Mouse (Mus musculus) limb, embryonic 12.5 days (tissue): ENCODE data around the gene Ambp. TPM values are rescaled to one million over a fixed set of nuclear protein-coding genes. Genes with fewer than 3 reads are reported as not detected.

Experiments used
- ATAC-seq: fragments of 200-750 bp; cut with Nextera tagmentation; 2 replicates; pipeline ENCODE4 v1.8.0; 2017; ENCODE audit warnings: low read depth, moderate TSS enrichment; ENCODE audit not compliant: insufficient number of reproducible peaks, insufficient read depth, low FRiP score, low TSS enrichment
- H3K27ac ChIP-seq: fragments of 300-500 bp; sonication (generic); 2 replicates; pipeline ENCODE4 v1.5.1; 2016; ENCODE audit warnings: mild to moderate bottlenecking, moderate library complexity
- H3K27me3 ChIP-seq: fragments of 300-500 bp; sonication (generic); 2 replicates; pipeline ENCODE4 v1.6.1; 2016; ENCODE audit warnings: mild to moderate bottlenecking, moderate library complexity
- H3K36me3 ChIP-seq: fragments of 300-500 bp; sonication (generic); 2 replicates; pipeline ENCODE4 v1.6.1; 2016; ENCODE audit warnings: mild to moderate bottlenecking, moderate library complexity
- H3K4me1 ChIP-seq: fragments of 300-500 bp; sonication (generic); replicated peaks from 2 replicates; pipeline ENCODE4 v1.6.1; 2016
- H3K4me2 ChIP-seq: fragments of 300-500 bp; sonication (generic); 2 replicates; pipeline ENCODE4 v1.6.1; 2016; ENCODE audit warnings: mild to moderate bottlenecking, moderate library complexity
- H3K4me3 ChIP-seq: fragments of 300-500 bp; sonication (generic); replicated peaks from 2 replicates; pipeline ENCODE4 v1.5.1; 2016; ENCODE audit warnings: mild to moderate bottlenecking
- H3K9ac ChIP-seq: fragments of 300-500 bp; sonication (generic); replicated peaks from 2 replicates; pipeline ENCODE4 v1.6.1; 2016; ENCODE audit warnings: mild to moderate bottlenecking, moderate library complexity
- H3K9me3 ChIP-seq: fragments of 300-500 bp; sonication (generic); 2 replicates; pipeline ENCODE4 v1.6.1; 2016; ENCODE audit warnings: mild to moderate bottlenecking, moderate library complexity
- WGBS: fragments of 180-500 bp; shearing (Covaris S2); methylation state at CpG from one replicate; pipeline ENCODE4 v1.1.7; 2016; 5-methylcytosine and 5-hydroxymethylcytosine counted together
- polyA plus RNA-seq: library from polyadenylated mRNA; unstranded; fragments of >200 nt; fragmentation: Nextera tagmentation; extraction: Ambion mirVana; gene quantifications from 2 replicates; pipeline ENCODE4 v1.2.1, GENCODE M21; 2016

Ambp gene
- 0.50 and 0.59 TPM in 2 replicates for polyA plus RNA-seq

DNA sequence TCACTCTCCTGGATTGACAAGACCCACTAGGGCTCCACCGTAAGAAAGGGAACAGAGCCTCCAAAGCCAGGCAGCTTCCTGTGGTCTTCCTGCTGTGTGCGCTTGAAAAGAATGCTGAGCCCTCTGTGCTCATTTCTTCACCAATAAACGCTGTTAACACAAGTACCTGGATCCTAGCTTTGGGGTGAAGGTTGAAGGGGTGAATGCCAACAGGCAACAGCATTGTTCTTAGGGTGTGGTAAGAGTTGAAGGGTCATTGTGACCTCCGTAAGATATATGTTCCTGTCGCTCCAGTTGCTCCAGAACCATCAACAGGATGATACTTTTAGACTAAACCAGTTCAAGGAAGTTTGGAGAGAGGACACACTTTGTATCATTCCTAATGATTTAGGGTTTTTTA is at the start of gene Ambp:
TSS of gene Ambp (minus strand) at position 101 of the 400 bp plus-strand sequence.
- Histone ChIP-seq H3K4me2 (no peak within 1 kb of the TSS), H3K4me3 (no peak within 1 kb of the TSS), H3K9ac (no peak within 1 kb of the TSS), H3K9me3 (no peaks in the 10 kb centered on the region), H3K36me3 (no peaks in the 10 kb centered on the region), H3K4me1 (no peaks in the 10 kb centered on the region), H3K27me3 (no peaks in the 10 kb centered on the region), H3K27ac (no peak within 1 kb of the TSS)
- 71% methylated on average over 5 of the region's 5 CpGs for WGBS
- ATAC-seq: no peak

DNA sequence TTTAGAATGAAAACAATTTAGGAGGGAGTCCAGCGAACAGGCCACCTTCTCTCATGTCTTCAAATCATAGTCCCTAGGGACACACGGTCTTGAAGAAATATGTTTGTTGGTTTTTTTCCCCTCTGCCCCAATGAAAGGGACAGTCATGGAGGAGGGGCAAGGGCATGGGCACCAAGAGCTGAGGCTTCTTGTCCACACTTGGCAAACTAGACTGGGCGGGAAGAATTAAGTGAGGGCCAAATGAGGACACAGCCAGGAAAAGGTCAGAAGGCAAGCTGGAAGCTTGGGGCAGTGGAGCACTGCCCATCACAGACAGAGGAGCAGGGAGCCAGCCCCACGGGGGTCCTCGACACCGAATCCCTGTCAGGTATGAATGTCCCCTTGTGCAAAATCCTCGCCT is 49.3 kb upstream of the Ambp start:
- Histone ChIP-seq H3K27me3 (no peaks in the 10 kb centered on the region), H3K9me3 (no peaks in the 10 kb centered on the region), H3K4me2 (no peak overlapping the region), H3K4me3 (no peak overlapping the region), H3K36me3 (no peaks in the 10 kb centered on the region), H3K27ac (no peak overlapping the region), H3K9ac (no peak overlapping the region), H3K4me1 (peaks cover 11% of the 10 kb centered on the region)
- 87% methylated on average over 7 of the region's 7 CpGs for WGBS
- no peak for ATAC-seq

DNA sequence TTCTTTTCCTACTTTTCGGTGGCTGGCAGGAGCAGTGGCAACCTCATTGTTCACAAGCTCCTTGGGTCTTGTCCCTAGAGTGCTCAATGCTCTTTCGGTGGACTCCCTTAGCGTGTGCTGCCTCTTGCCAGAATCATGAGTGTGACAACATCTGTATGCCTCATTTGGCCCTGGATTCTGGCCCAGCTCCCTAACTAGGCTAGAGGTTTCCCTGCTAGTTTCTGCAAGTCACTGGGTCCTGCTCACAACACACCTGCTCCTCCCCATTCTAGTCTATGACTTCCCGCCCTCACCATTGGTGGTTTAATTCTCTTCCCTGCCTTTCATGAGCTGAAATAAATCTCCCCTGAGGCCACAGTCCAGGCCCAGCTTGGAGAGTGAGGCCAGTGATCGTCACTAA is 44.8 kb upstream of the Ambp start:
- no peaks in the 10 kb centered on the region for H3K9me3 ChIP-seq
- no peaks in the 10 kb centered on the region for H3K27me3 ChIP-seq
- no peak overlapping the region for H3K4me2 ChIP-seq
- no peak overlapping the region for H3K4me3 ChIP-seq
- H3K4me1 ChIP-seq: peaks cover 3% of the 10 kb centered on the region; the same call in 1 of the 2 replicates
- ATAC-seq: no peak
- H3K36me3 ChIP-seq: no peaks in the 10 kb centered on the region
- H3K9ac ChIP-seq: no peak overlapping the region
- WGBS: 91% methylated on average over 5 of the region's 5 CpGs
- no peak overlapping the region for H3K27ac ChIP-seq

DNA sequence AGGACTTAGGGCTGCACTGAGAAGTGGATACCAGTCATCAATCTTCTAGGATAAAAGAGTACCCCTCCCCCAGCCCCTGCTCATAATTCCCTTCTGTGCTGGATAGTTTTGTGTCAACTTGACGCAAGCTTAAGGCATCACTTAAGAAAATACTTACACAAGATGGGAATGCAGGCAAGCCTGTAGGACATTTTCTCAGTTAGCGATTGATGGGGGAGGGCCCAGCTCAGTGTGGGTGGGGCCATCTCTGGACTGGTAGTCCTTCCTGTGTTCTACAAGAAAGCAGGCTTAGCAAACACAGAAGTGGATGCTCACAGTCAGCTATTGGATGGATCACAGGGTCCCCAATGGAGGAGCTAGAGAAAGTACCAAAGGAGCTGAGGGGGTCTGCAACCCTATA is 39.8 kb upstream of the Ambp start:
- 78% methylated on average over 2 of the region's 2 CpGs for WGBS
- H3K36me3 ChIP-seq: no peaks in the 10 kb centered on the region
- no peak for ATAC-seq
- no peak overlapping the region for H3K4me2 ChIP-seq
- H3K9me3 ChIP-seq: no peaks in the 10 kb centered on the region
- no peaks in the 10 kb centered on the region for H3K27me3 ChIP-seq
- no peak overlapping the region for H3K27ac ChIP-seq
- no peak overlapping the region for H3K9ac ChIP-seq
- H3K4me1 ChIP-seq: peaks cover 17% of the 10 kb centered on the region
- no peak overlapping the region for H3K4me3 ChIP-seq

DNA sequence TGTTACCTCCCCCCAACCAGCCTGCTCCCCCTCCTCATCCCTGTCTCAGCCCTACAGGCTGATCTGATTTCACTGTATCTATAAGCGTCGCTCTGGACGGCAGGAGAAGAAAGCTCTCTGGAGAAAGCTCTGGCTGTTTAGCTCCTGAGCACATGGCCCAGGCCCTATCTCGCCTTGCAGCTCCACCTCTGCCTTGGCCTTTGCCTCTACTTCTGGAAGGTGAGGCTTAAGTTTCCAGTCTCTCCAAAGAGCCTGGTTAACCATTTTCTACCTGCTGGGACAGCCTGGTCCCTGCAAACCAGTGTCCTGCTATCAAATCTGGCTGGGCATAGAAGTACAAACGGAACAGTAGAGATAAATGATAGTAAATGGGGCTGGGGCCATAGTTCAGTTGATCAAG is 37.0 kb upstream of the Ambp start:
- Histone ChIP-seq H3K36me3 (no peaks in the 10 kb centered on the region), H3K9ac (no peak overlapping the region), H3K4me1 (peaks cover 30% of the 10 kb centered on the region), H3K27me3 (no peaks in the 10 kb centered on the region), H3K27ac (peak overlapping the region; percentile 24; the same call in 1 of the 2 replicates), H3K4me2 (no peak overlapping the region), H3K4me3 (no peak overlapping the region), H3K9me3 (no peaks in the 10 kb centered on the region)
- ATAC-seq: no peak
- 50% methylated on average over 5 of the region's 5 CpGs for WGBS

DNA sequence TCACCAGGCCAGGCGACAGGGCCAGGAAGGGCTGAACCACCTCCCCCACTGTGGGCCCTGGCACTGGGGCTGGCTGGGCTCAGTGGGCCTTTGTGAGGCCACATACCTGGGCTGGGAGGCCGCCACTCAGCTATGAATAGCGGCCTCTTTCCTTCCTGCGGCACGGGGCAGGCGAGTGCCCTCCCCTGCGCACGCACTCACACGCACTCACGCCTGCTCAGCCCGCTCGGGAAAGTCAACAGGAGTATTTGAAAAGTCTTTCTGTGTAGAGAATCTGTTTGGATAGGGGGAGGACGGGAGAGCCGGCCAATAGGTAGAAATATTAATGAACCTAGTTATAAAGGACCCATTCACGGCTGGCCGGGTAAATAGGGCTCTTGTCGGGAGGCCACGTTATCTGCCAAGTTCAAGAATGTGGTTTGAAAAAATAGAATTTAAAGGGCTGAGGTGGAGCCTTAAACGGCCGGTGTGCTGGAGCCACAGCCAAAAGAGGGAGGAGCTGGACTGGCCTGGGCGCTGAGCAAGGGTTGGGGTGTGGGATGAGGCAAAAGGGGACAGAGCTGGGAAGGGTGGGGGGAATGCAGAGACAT is 31.8 kb upstream of the Ambp start:
- Histone ChIP-seq H3K9ac (no peak overlapping the region), H3K4me2 (no peak overlapping the region), H3K27ac (peak overlapping the region; percentile 88), H3K4me1 (peaks cover 31% of the 10 kb centered on the region), H3K27me3 (no peaks in the 10 kb centered on the region), H3K4me3 (no peak overlapping the region), H3K36me3 (no peaks in the 10 kb centered on the region), H3K9me3 (no peaks in the 10 kb centered on the region)
- ATAC-seq: peak; percentile 80
- WGBS: 66% methylated on average over 21 of the region's 21 CpGs

DNA sequence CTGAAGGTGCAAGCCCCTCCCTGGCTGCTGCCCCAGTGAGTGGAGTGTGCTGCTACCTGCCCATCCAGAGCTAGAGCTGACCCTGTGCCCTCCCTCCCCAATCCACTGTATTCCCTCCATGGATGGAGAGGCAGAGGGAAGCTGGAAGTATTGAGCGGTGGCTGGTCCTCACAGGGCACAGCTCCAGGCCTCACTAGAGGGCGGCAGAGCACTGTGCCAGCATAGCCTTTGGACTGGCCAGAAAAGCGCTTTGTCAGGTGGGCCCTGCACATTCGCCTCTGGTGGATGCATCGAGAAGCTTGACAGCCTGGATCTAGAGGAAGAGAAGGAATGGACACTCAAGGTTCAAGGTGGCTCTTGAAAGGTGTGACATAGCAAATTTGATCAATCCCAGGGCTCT is 27.0 kb upstream of the Ambp start:
- Histone ChIP-seq H3K27me3 (no peaks in the 10 kb centered on the region), H3K9me3 (no peaks in the 10 kb centered on the region), H3K36me3 (no peaks in the 10 kb centered on the region), H3K4me1 (0 out of 2 replicates have a peak, but pooled peaks cover 4% of the 10 kb centered on the region), H3K4me2 (no peak overlapping the region), H3K4me3 (no peak overlapping the region), H3K27ac (no peak overlapping the region), H3K9ac (0 out of 2 replicates have a peak overlapping the region, but pooled peaks have one; percentile 18)
- peak; percentile 66 for ATAC-seq
- WGBS: 12% methylated on average over 5 of the region's 5 CpGs

DNA sequence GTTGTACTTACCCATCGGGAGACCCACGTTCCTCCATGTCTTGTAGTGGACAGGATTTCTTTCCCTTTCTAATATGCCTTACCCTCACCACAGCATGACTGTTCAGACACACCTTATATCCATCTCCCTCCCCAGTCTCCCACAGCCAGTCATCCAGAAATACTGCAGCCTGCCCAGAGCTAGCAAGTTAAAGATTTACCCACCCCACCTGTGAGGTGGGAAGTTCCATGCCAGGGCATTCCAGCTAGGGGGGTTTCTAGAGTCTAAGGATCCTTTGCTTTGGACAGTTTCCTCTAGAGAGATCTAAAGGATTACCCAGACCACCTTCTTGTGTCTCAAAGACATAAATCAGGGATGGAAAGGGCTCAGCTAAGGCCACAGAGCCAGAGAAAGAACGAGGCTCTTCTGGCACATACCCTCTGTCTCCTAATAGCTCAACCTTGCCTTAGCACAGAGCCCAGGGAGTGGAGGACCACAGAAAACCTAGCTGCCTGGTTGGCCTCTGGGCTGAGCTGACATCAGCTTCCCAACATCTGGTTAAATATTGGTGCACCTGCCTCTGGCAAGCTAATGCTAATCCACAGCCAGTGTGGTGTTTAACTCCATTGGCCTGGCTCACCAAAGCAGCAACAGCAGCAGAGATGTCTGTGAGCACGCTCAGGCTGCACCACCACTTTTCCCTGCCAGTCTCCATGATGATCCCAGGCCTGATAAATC is 17.5 kb upstream of the Ambp start, which contains the start of gene Kif12:
TSS of gene Kif12 (minus strand) at position 163 of the 717 bp plus-strand sequence.
- Histone ChIP-seq H3K9me3 (no peaks in the 10 kb centered on the region), H3K36me3 (no peaks in the 10 kb centered on the region), H3K4me2 (no peak within 1 kb of the TSS), H3K4me1 (no peaks in the 10 kb centered on the region), H3K27ac (no peak within 1 kb of the TSS), H3K9ac (no peak within 1 kb of the TSS), H3K27me3 (peaks cover 41% of the 10 kb centered on the region), H3K4me3 (no peak within 1 kb of the TSS)
- ATAC-seq: no peak
- 74% methylated on average over 4 of the region's 4 CpGs for WGBS

DNA sequence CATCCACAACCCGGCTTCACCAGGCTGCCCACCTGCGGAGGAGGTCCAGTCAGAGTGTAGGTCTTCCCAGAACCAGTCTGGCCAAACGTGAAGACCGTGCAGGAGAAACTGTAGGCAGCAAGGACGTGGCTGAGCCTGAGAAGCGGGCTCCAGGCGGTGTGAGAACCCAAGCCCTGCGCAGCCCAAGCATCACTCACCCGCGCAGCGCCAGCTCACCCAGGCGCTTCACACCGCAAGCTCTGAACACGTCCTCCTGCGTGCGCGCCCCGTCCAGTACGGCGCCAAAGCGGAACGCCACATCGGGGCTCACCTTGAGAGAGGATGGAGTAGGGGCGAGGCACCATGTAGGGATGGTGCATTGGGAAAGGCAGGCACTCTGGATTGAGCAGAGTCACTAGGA is 16.5 kb upstream of the Ambp start:
- ATAC-seq: no peak
- no peak overlapping the region for H3K9ac ChIP-seq
- no peak overlapping the region for H3K27ac ChIP-seq
- no peaks in the 10 kb centered on the region for H3K36me3 ChIP-seq
- H3K9me3 ChIP-seq: no peaks in the 10 kb centered on the region
- H3K4me3 ChIP-seq: no peak overlapping the region
- peaks cover 41% of the 10 kb centered on the region for H3K27me3 ChIP-seq
- no peak overlapping the region for H3K4me2 ChIP-seq
- no peaks in the 10 kb centered on the region for H3K4me1 ChIP-seq
- 48% methylated on average over 24 of the region's 24 CpGs for WGBS

DNA sequence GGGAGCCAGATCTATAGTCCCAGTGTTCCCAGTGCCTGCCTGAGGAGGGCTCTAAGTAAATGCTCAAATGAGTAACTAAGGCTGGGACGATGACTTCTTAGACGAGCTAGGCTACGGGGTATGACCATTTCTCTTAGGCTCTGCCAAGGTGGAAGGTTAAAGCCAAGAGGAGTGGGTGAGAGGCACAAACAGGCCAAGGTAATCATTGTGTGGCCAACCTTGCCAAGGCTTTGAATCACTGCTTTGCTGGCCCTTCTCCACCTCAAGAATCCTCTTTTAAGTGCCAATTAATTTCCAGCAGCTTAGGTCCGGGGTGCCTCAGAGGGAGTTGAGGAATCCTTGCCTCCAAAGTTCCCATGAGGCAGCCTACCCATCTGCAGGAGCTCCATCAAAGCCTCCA is 15.5 kb upstream of the Ambp start:
- Histone ChIP-seq H3K4me1 (no peaks in the 10 kb centered on the region), H3K36me3 (no peaks in the 10 kb centered on the region), H3K27me3 (peaks cover 41% of the 10 kb centered on the region), H3K27ac (no peak overlapping the region), H3K4me2 (no peak overlapping the region), H3K9ac (no peak overlapping the region), H3K9me3 (no peaks in the 10 kb centered on the region), H3K4me3 (no peak overlapping the region)
- 88% methylated on average over 4 of the region's 4 CpGs for WGBS
- ATAC-seq: no peak

DNA sequence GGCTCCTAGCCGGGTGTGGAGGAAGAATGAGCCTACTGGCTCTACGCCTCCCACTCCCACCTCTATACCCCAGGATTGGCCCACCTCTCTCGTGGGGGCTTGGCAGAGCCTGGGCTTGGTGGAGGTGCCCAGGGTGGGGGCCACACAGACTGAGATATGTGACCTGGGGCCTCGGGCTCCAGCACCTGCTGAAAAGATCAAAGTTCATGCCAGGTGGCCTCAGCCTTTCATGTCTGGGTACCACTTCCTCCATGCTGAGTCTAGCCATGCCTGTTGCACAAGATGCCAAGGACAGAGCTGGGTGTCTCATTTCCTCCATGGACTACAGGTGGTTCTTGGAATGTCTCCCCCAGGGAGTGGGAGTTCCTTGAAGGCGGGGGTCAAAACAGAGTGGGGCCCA is 11.7 kb upstream of the Ambp start:
- WGBS: 85% methylated on average over 5 of the region's 5 CpGs
- Histone ChIP-seq H3K4me1 (no peaks in the 10 kb centered on the region), H3K9ac (no peak overlapping the region), H3K36me3 (no peaks in the 10 kb centered on the region), H3K27ac (no peak overlapping the region), H3K27me3 (peaks cover 24% of the 10 kb centered on the region), H3K4me3 (no peak overlapping the region), H3K4me2 (no peak overlapping the region), H3K9me3 (no peaks in the 10 kb centered on the region)
- ATAC-seq: no peak
